Mouse (Mus musculus) heart, embryonic 13.5 days (tissue): ENCODE measurements at regions not wholly inside any gene's neighbourhood (a gene's known extent, or its start where the extent isn't known, plus 50 kb on each side); places are given as distances from the start of the nearest gene placed in this dataset.

Source experiments
- ATAC-seq: fragments of 200-750 bp; cut with Nextera tagmentation; 2 replicates; pipeline ENCODE4 v1.8.0; 2017; ENCODE audit warnings: moderate TSS enrichment; ENCODE audit not compliant: insufficient number of reproducible peaks, low FRiP score, low TSS enrichment; ENCODE audit errors: extremely low read depth
- H3K27ac ChIP-seq: fragments of 300-500 bp; sonication (generic); replicated peaks from 2 replicates; pipeline ENCODE4 v1.5.1; 2015; ENCODE audit warnings: moderate library complexity, mild to moderate bottlenecking, inconsistent platforms
- H3K27me3 ChIP-seq: fragments of 300-500 bp; sonication (generic); replicated peaks from 2 replicates; pipeline ENCODE4 v1.6.1; 2015; ENCODE audit warnings: mild to moderate bottlenecking, inconsistent platforms
- H3K36me3 ChIP-seq: fragments of 300-500 bp; sonication (generic); 2 replicates; pipeline ENCODE4 v1.6.1; 2015; ENCODE audit warnings: mild to moderate bottlenecking, inconsistent platforms
- H3K4me1 ChIP-seq: fragments of 300-500 bp; sonication (generic); 2 replicates; pipeline ENCODE4 v1.6.1; 2015; ENCODE audit warnings: inconsistent platforms
- H3K4me2 ChIP-seq: fragments of 300-500 bp; sonication (generic); 2 replicates; pipeline ENCODE4 v1.6.1; 2015; ENCODE audit warnings: inconsistent platforms, mild to moderate bottlenecking, moderate library complexity
- H3K4me3 ChIP-seq: fragments of 300-500 bp; sonication (generic); 2 replicates; pipeline ENCODE4 v1.5.1; 2015; ENCODE audit warnings: moderate library complexity, mild to moderate bottlenecking, inconsistent platforms
- H3K9ac ChIP-seq: fragments of 300-500 bp; sonication (generic); 2 replicates; pipeline ENCODE4 v1.6.1; 2015; ENCODE audit warnings: inconsistent platforms, mild to moderate bottlenecking, moderate library complexity
- H3K9me3 ChIP-seq: fragments of 300-500 bp; sonication (generic); 2 replicates; pipeline ENCODE4 v1.6.1; 2016; ENCODE audit warnings: inconsistent platforms
- WGBS: fragments of 180-500 bp; shearing (Covaris S2); methylation state at CpG from one replicate; pipeline ENCODE4 v1.1.7; 2015; ENCODE audit warnings: mixed read lengths; 5-methylcytosine and 5-hydroxymethylcytosine counted together

DNA sequence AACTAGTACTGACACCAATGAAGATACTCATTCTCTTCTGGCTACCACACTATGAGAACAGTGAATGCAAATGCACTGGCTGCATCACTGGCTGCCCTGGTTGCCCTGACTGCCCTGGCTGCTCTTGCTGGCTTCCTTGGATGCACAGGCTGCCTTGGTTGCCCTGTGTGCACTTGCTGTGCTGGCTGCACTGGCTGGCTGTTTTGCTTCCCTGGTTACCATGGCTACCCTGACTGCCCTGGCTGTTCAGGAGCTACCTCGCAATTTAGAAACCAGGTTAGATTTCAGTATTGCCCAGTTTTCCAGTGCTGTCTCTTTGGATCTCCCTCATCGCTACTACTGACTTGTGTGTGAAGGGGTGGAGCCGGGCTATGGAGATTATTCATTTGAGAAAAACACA, 175.7 kb downstream of the Fat4 start:
- H3K27me3 ChIP-seq: no peaks in the 10 kb centered on the region
- no peak overlapping the region for H3K9ac ChIP-seq
- no peaks in the 10 kb centered on the region for H3K9me3 ChIP-seq
- no peak overlapping the region for H3K4me3 ChIP-seq
- no peaks in the 10 kb centered on the region for H3K4me1 ChIP-seq
- 70% methylated on average over 3 of the region's 3 CpGs for WGBS
- H3K27ac ChIP-seq: no peak overlapping the region
- H3K4me2 ChIP-seq: no peak overlapping the region
- H3K36me3 ChIP-seq: no peaks in the 10 kb centered on the region
- no peak for ATAC-seq

DNA sequence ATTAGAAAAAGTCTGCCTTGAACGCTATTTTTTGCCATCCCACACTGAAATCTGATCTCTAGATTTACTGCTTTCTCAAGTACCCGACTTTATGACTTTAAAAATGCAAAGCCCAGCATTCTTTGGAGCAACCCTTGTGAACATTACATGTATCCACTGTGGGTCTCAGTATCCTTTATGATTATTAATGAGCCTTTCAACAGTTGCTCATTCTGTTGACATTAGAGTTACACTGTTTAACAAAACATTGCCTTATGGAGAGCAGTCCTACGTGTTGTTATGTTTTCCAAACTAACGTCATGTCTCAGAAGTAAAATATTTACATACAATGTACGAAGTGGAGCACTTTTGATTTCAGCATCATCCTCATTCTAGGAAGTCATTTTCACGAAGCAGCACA, 178.7 kb downstream of the Fat4 start:
- no peaks in the 10 kb centered on the region for H3K36me3 ChIP-seq
- H3K4me3 ChIP-seq: no peak overlapping the region
- H3K27me3 ChIP-seq: no peaks in the 10 kb centered on the region
- H3K9me3 ChIP-seq: no peaks in the 10 kb centered on the region
- H3K4me2 ChIP-seq: no peak overlapping the region
- no peak overlapping the region for H3K9ac ChIP-seq
- H3K4me1 ChIP-seq: no peaks in the 10 kb centered on the region
- no peak overlapping the region for H3K27ac ChIP-seq
- WGBS: 70% methylated on average over 6 of the region's 6 CpGs
- ATAC-seq: no peak

DNA sequence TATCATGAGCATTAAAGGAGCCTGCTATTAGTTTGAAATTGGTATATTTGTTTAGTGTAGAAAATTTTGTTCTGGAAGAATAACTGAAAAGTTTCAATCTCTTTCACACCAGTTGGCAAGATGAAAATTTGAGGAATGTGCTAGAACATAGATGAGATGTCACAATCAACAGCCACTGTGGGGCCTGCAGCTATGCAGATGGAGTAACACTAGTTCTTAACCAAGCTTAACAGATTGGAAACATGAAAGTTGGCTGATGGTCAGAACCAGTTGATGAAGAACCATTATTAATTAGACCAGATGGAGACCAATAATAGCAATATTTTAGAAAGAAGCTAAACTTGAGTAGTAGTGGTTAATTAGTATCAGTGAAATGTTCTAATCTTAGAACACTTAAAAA, 182.3 kb downstream of the Fat4 start:
- ATAC-seq: no peak
- no peaks in the 10 kb centered on the region for H3K36me3 ChIP-seq
- H3K4me3 ChIP-seq: no peak overlapping the region

DNA sequence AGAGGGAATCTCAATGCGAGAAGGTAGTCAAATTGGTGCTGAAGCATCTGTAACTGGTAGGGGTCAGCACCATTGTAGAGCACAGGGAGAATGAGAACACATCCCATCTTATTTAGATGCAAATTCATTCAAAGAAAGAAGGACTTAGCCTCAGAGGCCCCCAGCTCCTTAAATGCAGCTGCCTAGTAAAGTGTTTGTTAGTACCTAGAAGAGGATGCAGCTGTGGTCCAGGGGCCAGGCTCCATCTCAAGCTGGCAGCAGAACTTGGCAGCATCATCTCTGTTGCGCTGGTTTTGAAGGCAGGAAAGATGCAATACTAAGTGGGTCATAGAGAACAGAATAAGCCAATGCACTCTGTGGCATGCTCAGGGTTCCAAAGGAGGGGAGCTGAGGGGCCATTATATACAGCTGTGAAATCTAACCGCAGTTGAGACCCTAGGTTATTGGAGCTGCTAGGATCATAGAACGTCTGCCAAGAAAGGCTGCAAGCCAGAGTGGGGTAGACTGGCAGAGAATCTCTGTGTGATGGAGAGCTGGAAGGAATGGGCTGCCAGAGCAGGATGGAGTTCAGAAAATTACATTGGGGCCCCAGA, 196.0 kb downstream of the Fat4 start:
- 75% methylated on average over 4 of the region's 4 CpGs for WGBS
- H3K9me3 ChIP-seq: no peaks in the 10 kb centered on the region
- no peaks in the 10 kb centered on the region for H3K4me1 ChIP-seq
- H3K27ac ChIP-seq: no peak overlapping the region
- no peaks in the 10 kb centered on the region for H3K27me3 ChIP-seq
- no peak overlapping the region for H3K4me2 ChIP-seq
- no peak for ATAC-seq
- H3K9ac ChIP-seq: no peak overlapping the region
- H3K4me3 ChIP-seq: no peak overlapping the region
- no peaks in the 10 kb centered on the region for H3K36me3 ChIP-seq

More for the DNA sequence above, 182.3 kb downstream of the Fat4 start:
- Histone ChIP-seq H3K9ac (no peak overlapping the region), H3K9me3 (no peaks in the 10 kb centered on the region), H3K27me3 (no peaks in the 10 kb centered on the region), H3K4me1 (no peaks in the 10 kb centered on the region), H3K4me2 (no peak overlapping the region), H3K27ac (no peak overlapping the region)

DNA sequence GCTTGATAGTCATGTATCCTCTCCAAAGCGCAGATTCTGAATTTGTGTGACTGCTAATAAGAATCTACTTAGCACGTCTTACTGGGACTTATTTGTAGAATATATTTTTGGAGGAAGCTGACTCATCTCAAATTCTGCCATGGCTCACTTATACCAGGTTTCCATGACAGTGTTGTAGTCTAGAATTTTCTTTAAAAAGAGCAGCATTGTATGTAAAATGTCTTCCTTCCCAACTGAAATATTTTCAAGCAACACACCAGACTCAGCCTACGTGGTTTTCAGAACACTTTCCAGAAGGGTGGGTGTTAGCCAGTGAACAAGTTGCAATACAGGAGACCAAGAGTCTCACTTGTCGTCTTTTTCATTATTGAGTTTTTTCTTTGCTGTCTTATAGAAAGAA, 202.2 kb downstream of the Fat4 start:
- Histone ChIP-seq H3K36me3 (no peaks in the 10 kb centered on the region), H3K4me1 (no peaks in the 10 kb centered on the region), H3K9ac (no peak overlapping the region), H3K9me3 (no peaks in the 10 kb centered on the region), H3K4me3 (no peak overlapping the region), H3K27ac (no peak overlapping the region), H3K4me2 (no peak overlapping the region), H3K27me3 (no peaks in the 10 kb centered on the region)
- 81% methylated on average over 4 of the region's 4 CpGs for WGBS
- no peak for ATAC-seq

DNA sequence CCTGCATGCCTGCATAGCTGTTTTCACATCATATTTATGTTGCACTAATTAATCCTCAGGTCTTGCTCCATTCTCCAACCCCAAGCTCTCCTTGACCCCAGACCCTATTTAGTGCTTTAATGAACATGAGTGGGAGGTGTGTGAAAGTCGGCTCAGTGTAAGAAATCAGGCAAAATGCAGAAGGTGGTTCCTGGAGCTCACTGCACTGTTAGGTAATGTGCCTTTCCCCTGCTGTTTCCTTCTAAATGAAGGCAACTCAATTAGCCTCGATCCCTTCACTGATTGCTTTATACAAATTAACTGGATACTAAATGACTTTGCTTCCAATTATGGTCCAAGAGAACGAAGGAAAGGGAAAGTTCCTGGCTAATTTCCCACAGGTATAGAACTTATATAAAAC, 215.6 kb downstream of the Fat4 start:
- peaks cover 7% of the 10 kb centered on the region; the same call in 1 of the 2 replicates for H3K9me3 ChIP-seq
- no peak overlapping the region for H3K4me2 ChIP-seq
- no peak for ATAC-seq
- no peak overlapping the region for H3K9ac ChIP-seq
- no peak overlapping the region for H3K4me3 ChIP-seq
- H3K36me3 ChIP-seq: no peaks in the 10 kb centered on the region
- H3K4me1 ChIP-seq: no peaks in the 10 kb centered on the region
- no peaks in the 10 kb centered on the region for H3K27me3 ChIP-seq
- 71% methylated on average over 3 of the region's 3 CpGs for WGBS
- H3K27ac ChIP-seq: no peak overlapping the region

DNA sequence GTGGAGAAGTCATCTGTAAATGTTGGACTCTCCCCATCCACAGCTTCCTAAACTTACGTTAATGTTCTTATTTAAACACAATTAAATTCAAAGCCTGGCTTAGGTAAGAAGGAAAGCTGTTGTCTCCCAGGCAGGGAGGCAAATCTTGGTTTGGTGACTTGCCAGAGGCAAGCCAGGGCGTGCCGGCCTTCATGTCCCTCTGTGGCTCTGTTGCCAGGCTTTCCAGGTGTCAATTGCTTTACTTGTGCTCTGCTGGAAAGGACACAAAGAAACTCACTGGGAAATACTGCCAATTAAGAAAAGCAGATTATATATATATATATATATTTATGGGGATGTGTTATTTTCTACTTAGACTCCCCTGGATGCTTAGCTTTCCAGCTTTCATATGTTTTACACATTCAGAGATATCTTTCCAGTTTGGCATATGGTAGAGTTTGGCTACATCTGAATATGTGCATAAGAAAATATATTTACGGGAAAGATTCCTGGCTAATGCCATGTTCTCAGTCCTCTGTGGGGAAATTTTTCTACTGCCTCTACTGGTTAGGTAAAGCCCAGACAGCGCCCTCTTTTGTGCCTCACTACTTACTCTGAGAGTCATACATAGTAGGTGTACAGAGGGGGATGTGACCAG, 223.1 kb downstream of the Fat4 start:
- no peaks in the 10 kb centered on the region for H3K36me3 ChIP-seq

DNA sequence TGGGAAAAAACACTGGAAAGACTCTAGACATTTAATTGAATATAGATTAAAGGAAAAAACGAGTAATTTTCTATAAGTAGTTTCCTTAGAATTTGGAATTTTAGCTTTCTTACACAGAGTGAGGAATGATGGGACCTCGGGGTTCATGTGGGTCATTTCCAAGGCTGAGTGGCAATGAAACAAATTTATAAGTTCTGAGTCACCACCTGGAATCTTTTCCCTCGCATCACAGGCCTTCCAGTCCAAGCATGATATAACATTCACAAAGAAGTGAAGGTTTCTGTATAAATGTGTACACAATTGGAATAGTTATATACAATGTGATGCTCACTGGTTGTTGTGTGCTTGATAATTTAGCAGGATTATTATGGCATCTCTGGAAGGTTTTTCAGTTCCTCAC, 227.3 kb downstream of the Fat4 start:
- Histone ChIP-seq H3K36me3 (no peaks in the 10 kb centered on the region), H3K4me1 (no peaks in the 10 kb centered on the region), H3K9me3 (peaks cover 4% of the 10 kb centered on the region; the same call in 1 of the 2 replicates), H3K9ac (no peak overlapping the region), H3K4me2 (no peak overlapping the region), H3K27me3 (no peaks in the 10 kb centered on the region), H3K27ac (no peak overlapping the region), H3K4me3 (no peak overlapping the region)
- 56% methylated on average over 3 of the region's 3 CpGs for WGBS
- ATAC-seq: no peak

More for the DNA sequence above, 223.1 kb downstream of the Fat4 start:
- 75% methylated on average over 5 of the region's 5 CpGs for WGBS
- Histone ChIP-seq H3K4me1 (no peaks in the 10 kb centered on the region), H3K9me3 (no peaks in the 10 kb centered on the region), H3K27me3 (no peaks in the 10 kb centered on the region), H3K9ac (no peak overlapping the region), H3K4me3 (no peak overlapping the region), H3K27ac (no peak overlapping the region), H3K4me2 (no peak overlapping the region)
- ATAC-seq: no peak

DNA sequence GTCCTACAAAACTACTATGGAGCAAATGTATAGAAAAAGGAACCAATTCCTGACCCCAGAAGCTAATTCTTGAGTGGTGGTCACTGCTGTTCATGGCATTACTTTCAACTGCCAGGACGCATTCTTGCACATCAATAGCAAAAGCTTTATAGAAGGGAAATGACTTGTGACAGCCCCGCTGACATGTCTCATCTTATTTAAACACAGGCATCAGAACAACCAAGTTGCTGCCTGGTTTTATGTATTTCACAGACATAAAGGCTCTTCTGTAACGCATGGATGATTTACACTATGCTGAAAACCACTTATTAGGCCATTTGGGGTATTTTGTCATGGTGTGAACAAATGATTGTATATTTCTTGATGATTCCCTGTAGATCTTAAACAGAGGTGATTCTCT, 228.1 kb downstream of the Fat4 start:
- 72% methylated on average over 3 of the region's 3 CpGs for WGBS
- Histone ChIP-seq H3K9me3 (peaks cover 4% of the 10 kb centered on the region; the same call in 1 of the 2 replicates), H3K4me1 (no peaks in the 10 kb centered on the region), H3K27me3 (no peaks in the 10 kb centered on the region), H3K27ac (no peak overlapping the region), H3K4me3 (no peak overlapping the region), H3K36me3 (no peaks in the 10 kb centered on the region), H3K9ac (no peak overlapping the region), H3K4me2 (no peak overlapping the region)
- no peak for ATAC-seq

DNA sequence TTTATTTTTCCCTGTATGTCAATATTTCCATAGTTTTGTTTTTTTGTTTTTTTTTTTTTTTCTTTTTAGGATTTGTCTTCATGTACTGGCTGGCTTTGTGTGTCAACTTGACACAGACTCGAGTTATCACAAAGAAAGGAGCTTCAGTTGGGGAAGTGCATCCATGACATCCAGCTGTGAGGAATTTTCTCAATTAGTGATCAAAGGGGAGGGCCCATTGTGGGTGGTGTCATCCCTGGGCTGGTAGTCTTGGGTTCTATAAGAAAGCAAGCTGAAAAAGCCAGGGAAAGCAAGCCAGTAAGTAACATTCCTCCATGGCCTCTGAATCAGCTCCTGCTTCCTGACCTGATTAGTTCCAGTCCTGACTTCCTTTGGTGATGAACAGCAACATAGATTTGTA, 228.7 kb downstream of the Fat4 start:
- Histone ChIP-seq H3K9ac (no peak overlapping the region), H3K4me1 (no peaks in the 10 kb centered on the region), H3K4me3 (no peak overlapping the region), H3K27ac (no peak overlapping the region), H3K27me3 (no peaks in the 10 kb centered on the region), H3K9me3 (peaks cover 4% of the 10 kb centered on the region; the same call in 1 of the 2 replicates), H3K4me2 (no peak overlapping the region), H3K36me3 (no peaks in the 10 kb centered on the region)
- no peak for ATAC-seq
- 39% methylated on average over 1 of the region's 1 CpGs for WGBS

DNA sequence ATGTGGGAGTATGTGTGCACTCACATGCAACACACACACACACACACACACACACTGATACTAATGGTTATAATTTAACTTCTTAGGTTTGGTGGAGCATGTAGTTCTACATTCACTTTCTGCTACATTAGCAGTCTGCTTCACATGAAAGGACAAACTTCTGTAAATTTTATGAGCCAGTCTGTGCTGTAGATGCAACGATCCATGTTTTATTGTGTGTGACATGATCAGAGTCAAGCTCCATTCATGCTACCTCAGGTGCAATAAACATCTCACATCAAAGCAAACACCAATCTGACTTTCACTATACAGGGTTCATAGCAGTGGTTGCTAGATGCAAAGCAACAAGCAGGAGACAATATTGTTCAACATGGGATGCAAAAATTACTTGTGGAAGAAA, 235.5 kb downstream of the Fat4 start:
- ATAC-seq: no peak
- Histone ChIP-seq H3K36me3 (peaks cover 2% of the 10 kb centered on the region; the same call in 1 of the 2 replicates), H3K4me3 (no peak overlapping the region), H3K4me1 (no peaks in the 10 kb centered on the region), H3K9me3 (peaks cover 8% of the 10 kb centered on the region), H3K4me2 (no peak overlapping the region), H3K27me3 (no peaks in the 10 kb centered on the region), H3K9ac (no peak overlapping the region), H3K27ac (no peak overlapping the region)
- WGBS: 82% methylated on average over 1 of the region's 1 CpGs

DNA sequence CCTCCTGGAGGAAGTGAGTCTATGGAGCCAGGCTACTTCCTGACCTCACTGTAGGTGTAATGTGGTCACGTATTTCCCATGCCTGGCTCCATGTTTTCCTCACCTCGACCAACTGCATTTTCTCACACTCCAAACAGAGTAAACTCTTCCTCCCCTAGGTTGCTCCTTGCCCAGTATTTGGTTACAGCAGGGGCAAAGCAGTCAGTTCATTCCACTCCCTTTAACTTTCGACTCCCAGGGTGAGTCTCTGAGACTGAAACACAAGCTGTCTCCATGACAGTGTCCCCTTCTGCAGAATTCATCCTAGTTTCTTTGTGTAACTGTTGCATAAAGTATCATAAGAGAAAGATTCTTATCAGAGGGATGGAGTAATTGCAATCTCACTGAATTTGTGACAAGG, 243.8 kb downstream of the Fat4 start:
- peaks cover 2% of the 10 kb centered on the region; the same call in 1 of the 2 replicates for H3K36me3 ChIP-seq
- H3K9me3 ChIP-seq: peaks cover 7% of the 10 kb centered on the region
- 73% methylated on average over 3 of the region's 3 CpGs for WGBS
- no peak overlapping the region for H3K4me3 ChIP-seq
- no peaks in the 10 kb centered on the region for H3K4me1 ChIP-seq
- H3K27me3 ChIP-seq: no peaks in the 10 kb centered on the region
- no peak overlapping the region for H3K4me2 ChIP-seq
- H3K9ac ChIP-seq: no peak overlapping the region
- no peak for ATAC-seq
- H3K27ac ChIP-seq: no peak overlapping the region
